In the genomic region with DNA sequence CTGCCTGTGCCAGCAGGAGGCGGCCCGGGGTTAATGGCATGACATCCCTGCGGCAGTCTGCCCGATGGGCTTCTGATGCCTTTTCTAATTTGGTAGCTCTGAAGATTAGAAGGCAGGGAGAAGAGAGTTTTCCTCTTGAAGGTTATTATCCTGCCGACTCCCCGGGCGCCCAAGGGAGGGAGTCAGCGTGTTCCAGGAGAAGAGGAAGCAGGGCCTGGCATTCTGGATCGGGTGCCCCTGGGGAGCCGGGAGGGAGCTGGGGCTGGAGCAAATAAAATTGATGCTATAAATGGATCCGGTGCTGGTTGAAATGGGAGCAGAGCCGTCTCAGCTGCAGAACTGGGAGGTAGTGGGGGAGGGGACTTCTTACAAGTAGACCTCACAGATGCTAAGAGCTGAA, we compare ENCODE assay signal across 11 mouse cellular contexts. TPM values are rescaled to one million over a fixed set of nuclear protein-coding genes. Genes with fewer than 3 reads are reported as not detected.
DNase-seq lines count a peak whose midpoint lies in the region; ATAC-seq lines count a peak whose summit lies in the region.
"Had no signal": no experiment of that assay in that cellular context is flagged by ENCODE, and none has a peak within 500 bp of the region (broad histone marks: within the 10 kb centered on the region; RNA-seq: fewer than 3 reads in every experiment).

No protein-coding gene starts in this region.

- no peak for ATAC-seq in forebrain, embryonic 11.5 days (replicated peaks; ENCODE audit: low FRiP score)
- ATAC-seq in hindbrain, embryonic 12.5 days (ENCODE audit: low FRiP score): no peak
- peak; percentile 41; the same call in 1 of the 2 replicates for ATAC-seq in midbrain, embryonic 16.5 days

- H3K36me3 ChIP-seq in forebrain, embryonic 10.5 days (replicated peaks): no peaks in the 10 kb centered on the region
- no peaks in the 10 kb centered on the region for H3K36me3 ChIP-seq in forebrain, embryonic 11.5 days (ENCODE audit: control insufficient read depth, insufficient read depth, low read length)
- H3K36me3 ChIP-seq in hindbrain, embryonic 12.5 days: no peaks in the 10 kb centered on the region
- no peaks in the 10 kb centered on the region for H3K36me3 ChIP-seq in midbrain, embryonic 16.5 days (ENCODE audit: control insufficient read depth, insufficient read depth, low read length)

- H3K4me2 ChIP-seq in forebrain, embryonic 11.5 days (ENCODE audit: low read depth, low read length, severe bottlenecking): no peak overlapping the region
- H3K4me2 ChIP-seq in hindbrain, embryonic 12.5 days (replicated peaks): peak overlapping the region; percentile 30; the same call in 1 of the 2 replicates
- H3K4me2 ChIP-seq in midbrain, embryonic 16.5 days (ENCODE audit: low read length): peak overlapping the region; percentile 26; the same call in 1 of the 2 replicates

- no peak for DNase-seq in forebrain, embryonic 10.5 days (ENCODE audit: extremely low spot score, low spot score)
- DNase-seq in forebrain, embryonic 11.5 days (ENCODE audit: low spot score): no peak
- peak; percentile 30 for DNase-seq in gastrocnemius, postnatal 10 days
- no peak for DNase-seq in natural killer cell, adult 2 months (ENCODE audit: low spot score in 2 of 2)
- DNase-seq in lung, postnatal 14 days: no peak
- DNase-seq in yolk sac, embryonic 10.5 days (ENCODE audit: low spot score): no peak
- DNase-seq: kidney, adult 8-10 months; spleen, adult 18-20 months had no signal

- 2% methylated on average over 12 of the region's 12 CpGs for WGBS in forebrain, embryonic 10.5 days
- 3% methylated on average over 12 of the region's 12 CpGs for WGBS in forebrain, embryonic 11.5 days
- WGBS in hindbrain, embryonic 12.5 days: 2% methylated on average over 12 of the region's 12 CpGs
- WGBS in midbrain, embryonic 16.5 days: 5% methylated on average over 12 of the region's 12 CpGs

- H3K27ac ChIP-seq in forebrain, embryonic 10.5 days: no peak overlapping the region
- no peak overlapping the region for H3K27ac ChIP-seq in forebrain, embryonic 11.5 days (ENCODE audit: low read depth, low read length)
- peak overlapping the region; percentile 44 for H3K27ac ChIP-seq in hindbrain, embryonic 12.5 days
- no peak overlapping the region; the same call in 1 of the 2 replicates for H3K27ac ChIP-seq in midbrain, embryonic 16.5 days (ENCODE audit: low read length)

- peaks cover 58% of the 10 kb centered on the region for H3K27me3 ChIP-seq in forebrain, embryonic 10.5 days (ENCODE audit: poor library complexity, severe bottlenecking)
- peaks cover 11% of the 10 kb centered on the region; the same call in 1 of the 2 replicates for H3K27me3 ChIP-seq in forebrain, embryonic 11.5 days (ENCODE audit: control insufficient read depth, insufficient read depth, low read length)
- H3K27me3 ChIP-seq in hindbrain, embryonic 12.5 days: peaks cover 28% of the 10 kb centered on the region
- no peaks in the 10 kb centered on the region for H3K27me3 ChIP-seq in midbrain, embryonic 16.5 days (ENCODE audit: control insufficient read depth, insufficient read depth, low read depth, low read length)

- peaks cover 32% of the 10 kb centered on the region for H3K4me1 ChIP-seq in forebrain, embryonic 10.5 days
- peaks cover 11% of the 10 kb centered on the region for H3K4me1 ChIP-seq in forebrain, embryonic 11.5 days (replicated peaks; ENCODE audit: control insufficient read depth, insufficient read depth, low read length)
- peaks cover 22% of the 10 kb centered on the region for H3K4me1 ChIP-seq in hindbrain, embryonic 12.5 days
- peaks cover 22% of the 10 kb centered on the region for H3K4me1 ChIP-seq in midbrain, embryonic 16.5 days (ENCODE audit: control insufficient read depth, insufficient read depth, low read length)

- no peak overlapping the region for H3K9ac ChIP-seq in forebrain, embryonic 11.5 days (ENCODE audit: low read length)
- H3K9ac ChIP-seq in hindbrain, embryonic 12.5 days: no peak overlapping the region
- peak overlapping the region; percentile 8; the same call in 1 of the 2 replicates for H3K9ac ChIP-seq in midbrain, embryonic 16.5 days (ENCODE audit: low read depth, low read length)

- H3K9me3 ChIP-seq in forebrain, embryonic 10.5 days: no peaks in the 10 kb centered on the region; the same call in 1 of the 2 replicates
- H3K9me3 ChIP-seq in forebrain, embryonic 11.5 days (ENCODE audit: control insufficient read depth, low read length): no peaks in the 10 kb centered on the region
- no peaks in the 10 kb centered on the region for H3K9me3 ChIP-seq in hindbrain, embryonic 12.5 days (replicated peaks)
- no peaks in the 10 kb centered on the region for H3K9me3 ChIP-seq in midbrain, embryonic 16.5 days (replicated peaks; ENCODE audit: control insufficient read depth, low read length, poor library complexity, severe bottlenecking)

- H3K4me3 ChIP-seq in forebrain, embryonic 10.5 days: peak overlapping the region; percentile 21
- no peak overlapping the region for H3K4me3 ChIP-seq in forebrain, embryonic 11.5 days (ENCODE audit: low read depth, low read length)
- H3K4me3 ChIP-seq in hindbrain, embryonic 12.5 days: no peak overlapping the region
- no peak overlapping the region for H3K4me3 ChIP-seq in midbrain, embryonic 16.5 days (ENCODE audit: low read depth, low read length)

RNA-seq across cellular contexts. Expression of a gene that starts 19.3 kb away (rescaled TPM):
- not detected in 2 replicates for polyA plus RNA-seq in forebrain, embryonic 10.5 days (2016; fragmentation: Nextera tagmentation; extraction: Ambion mirVana)
- not detected in 2 replicates for polyA plus RNA-seq in forebrain, embryonic 11.5 days (2014; fragmentation: Nextera tagmentation; extraction: Ambion mirVana)
- not detected for total RNA-seq in gastrocnemius, postnatal 10 days (2021)
- not detected in 2 replicates for polyA plus RNA-seq in hindbrain, embryonic 12.5 days (2016; fragmentation: Nextera tagmentation; extraction: Ambion mirVana)
- not detected in 2 replicates for polyA plus RNA-seq in midbrain, embryonic 16.5 days (2015; fragmentation: Nextera tagmentation; extraction: Ambion mirVana)
- total RNA-seq: left cerebral cortex, postnatal 10 days had no signal

RNA-seq across cellular contexts. Expression of a gene that starts 31.7 kb away (rescaled TPM):
- polyA plus RNA-seq in forebrain, embryonic 10.5 days (2016; fragmentation: Nextera tagmentation; extraction: Ambion mirVana): not detected in 2 replicates
- polyA plus RNA-seq in forebrain, embryonic 11.5 days (2014; fragmentation: Nextera tagmentation; extraction: Ambion mirVana): not detected in 2 replicates
- not detected for total RNA-seq in gastrocnemius, postnatal 10 days (2021)
- polyA plus RNA-seq in hindbrain, embryonic 12.5 days (2016; fragmentation: Nextera tagmentation; extraction: Ambion mirVana): 0.26 TPM in 1 of 2 replicates, not detected in the other
- not detected in 2 replicates for polyA plus RNA-seq in midbrain, embryonic 16.5 days (2015; fragmentation: Nextera tagmentation; extraction: Ambion mirVana)
- total RNA-seq: left cerebral cortex, postnatal 10 days had no signal
